Mouse (Mus musculus): ENCODE measurements around the gene Shb. TPM values are rescaled to one million over a fixed set of nuclear protein-coding genes. Genes with fewer than 3 reads are reported as not detected.

Shb gene
- total and polyA plus RNA-seq, 2 experiments from 2014 or later = 7.4 to 54.8 TPM

DNA sequence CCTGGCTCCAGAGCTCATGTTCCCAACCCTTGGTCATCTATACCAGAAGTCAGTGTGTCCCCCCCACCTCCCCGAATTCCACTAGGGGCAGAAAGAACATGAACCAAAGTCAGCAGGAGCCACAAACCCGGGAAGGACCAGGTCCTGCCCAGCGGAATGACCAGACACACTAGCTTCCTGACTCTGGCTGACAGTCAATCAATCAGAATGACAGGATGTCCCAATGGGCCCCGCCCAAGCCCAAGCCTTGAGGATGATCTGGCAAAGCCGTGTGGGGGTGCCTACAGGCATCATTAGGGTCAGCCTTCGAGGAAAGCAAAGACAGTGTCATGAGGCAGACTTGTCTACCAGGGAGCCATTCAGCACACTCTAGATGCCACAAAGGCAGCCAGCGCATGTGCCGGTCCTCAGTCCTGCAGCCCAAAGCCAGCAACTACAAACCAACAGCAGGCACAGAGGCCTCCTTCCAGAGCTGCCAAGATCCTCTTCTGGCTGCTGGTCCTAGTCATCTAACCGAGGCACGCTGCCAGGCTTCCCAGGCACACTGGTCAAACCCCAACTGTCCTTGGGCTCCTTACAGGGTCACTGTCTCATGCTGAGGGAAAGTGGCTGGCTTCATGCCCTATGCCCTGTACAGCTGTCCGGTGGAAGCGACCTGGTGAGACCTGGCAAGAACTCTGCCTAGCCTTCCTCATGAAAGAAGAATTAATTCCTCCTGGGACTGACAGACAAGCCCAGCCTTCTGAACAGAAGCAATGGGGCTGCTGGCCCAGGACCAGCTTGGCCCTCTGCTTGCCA, 65.0 kb downstream of the Shb start:
- Histone ChIP-seq H3K4me1 (ENCODE audit: control insufficient read depth, insufficient read depth) (peaks cover 51% of the 10 kb centered on the region), H3K9ac (replicated peaks; ENCODE audit: low read depth, low read length) (no peak overlapping the region; the same call in 1 of the 2 replicates)
- peak; percentile 47 for ATAC-seq (ENCODE audit: insufficient read depth, low read depth)

DNA sequence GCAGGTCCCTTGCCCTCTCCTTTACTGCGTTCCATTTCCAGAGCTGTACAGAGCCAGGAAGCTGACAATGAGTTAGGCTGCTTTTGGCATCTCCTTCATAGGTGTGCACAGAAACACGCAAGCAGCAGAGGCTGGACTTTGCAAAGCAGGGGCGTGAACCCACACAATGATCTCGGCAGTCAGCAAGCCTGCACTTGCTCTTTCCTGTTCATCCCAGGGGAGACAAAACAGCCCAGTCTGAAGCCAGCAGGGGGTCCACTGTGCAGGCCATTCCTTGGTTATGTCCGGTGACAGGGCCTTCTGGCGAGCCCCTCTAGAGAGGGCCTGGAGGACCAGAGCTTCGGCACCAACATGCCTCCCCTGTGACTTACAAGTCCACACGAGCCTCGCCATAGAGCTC, 67.3 kb downstream of the Shb start:
- Histone ChIP-seq H3K4me3 (ENCODE audit: low read depth, low read length) (no peak overlapping the region), H3K27ac (ENCODE audit: low read depth) (no peak overlapping the region), H3K9me3 (replicated peaks; ENCODE audit: control insufficient read depth, low read length) (no peaks in the 10 kb centered on the region), H3K4me2 (ENCODE audit: low read depth, low read length) (no peak overlapping the region), H3K4me1 (ENCODE audit: control insufficient read depth, insufficient read depth) (peaks cover 47% of the 10 kb centered on the region), H3K36me3 (replicated peaks; ENCODE audit: control insufficient read depth, insufficient read depth, low read length) (0 out of 2 replicates have a peak, but pooled peaks cover 4% of the 10 kb centered on the region), H3K27me3 (ENCODE audit: control insufficient read depth, insufficient read depth, low read length) (no peaks in the 10 kb centered on the region), H3K9ac (replicated peaks; ENCODE audit: low read depth, low read length) (no peak overlapping the region)
- no peak for DNase-seq (ENCODE audit: low spot score)
- WGBS = 71% methylated on average over 9 of the region's 9 CpGs
- no peak for ATAC-seq (ENCODE audit: insufficient read depth, low read depth)
- TF ChIP-seq CTCF (IDR thresholded peaks at IDR 0.05; ENCODE audit: low read depth) (no peak), EP300 (IDR thresholded peaks at IDR 0.05; ENCODE audit: low read depth) (no peak)

More for the DNA sequence above, 65.0 kb downstream of the Shb start:
- 44% methylated on average over 12 of the region's 12 CpGs for WGBS
- Histone ChIP-seq H3K27me3 (ENCODE audit: control insufficient read depth, insufficient read depth, low read length) (no peaks in the 10 kb centered on the region), H3K9me3 (replicated peaks; ENCODE audit: control insufficient read depth, low read length) (no peaks in the 10 kb centered on the region), H3K27ac (ENCODE audit: low read depth) (peak overlapping the region; percentile 92), H3K4me3 (ENCODE audit: low read depth, low read length) (no peak overlapping the region), H3K36me3 (replicated peaks; ENCODE audit: control insufficient read depth, insufficient read depth, low read length) (0 out of 2 replicates have a peak, but pooled peaks cover 4% of the 10 kb centered on the region), H3K4me2 (ENCODE audit: low read depth, low read length) (no peak overlapping the region)
- peak; percentile 76 for DNase-seq (ENCODE audit: low spot score)
- TF ChIP-seq EP300 (IDR thresholded peaks at IDR 0.05; ENCODE audit: low read depth) = peak; percentile 18; the same call in 1 of the 2 replicates
- no peak for TF ChIP-seq CTCF (IDR thresholded peaks at IDR 0.05; ENCODE audit: low read depth)

DNA sequence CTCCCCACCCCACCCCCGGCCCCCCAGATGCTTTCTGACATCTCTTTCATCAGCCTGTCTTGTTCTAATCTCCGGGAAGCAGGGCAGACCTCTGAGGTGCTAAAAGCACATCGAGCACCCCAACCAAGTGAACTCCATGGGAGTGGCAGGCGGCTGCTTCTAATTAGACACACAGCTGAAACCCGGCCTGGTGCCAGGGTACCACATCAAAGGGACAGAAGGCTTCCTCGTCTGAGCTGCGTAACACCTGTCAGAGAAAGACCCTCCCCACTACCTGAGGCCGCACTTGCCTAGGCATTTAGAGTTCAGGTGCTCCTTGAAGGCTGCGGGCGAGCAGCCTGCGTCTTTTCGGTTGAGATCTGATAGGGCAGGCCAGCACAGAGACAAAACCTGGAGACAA, 67.7 kb downstream of the Shb start:
- Histone ChIP-seq H3K4me3 (ENCODE audit: low read depth, low read length) (no peak overlapping the region), H3K27me3 (ENCODE audit: control insufficient read depth, insufficient read depth, low read length) (no peaks in the 10 kb centered on the region), H3K9me3 (replicated peaks; ENCODE audit: control insufficient read depth, low read length) (no peaks in the 10 kb centered on the region), H3K4me2 (ENCODE audit: low read depth, low read length) (no peak overlapping the region), H3K36me3 (replicated peaks; ENCODE audit: control insufficient read depth, insufficient read depth, low read length) (0 out of 2 replicates have a peak, but pooled peaks cover 4% of the 10 kb centered on the region), H3K27ac (ENCODE audit: low read depth) (no peak overlapping the region), H3K4me1 (ENCODE audit: control insufficient read depth, insufficient read depth) (peaks cover 51% of the 10 kb centered on the region), H3K9ac (replicated peaks; ENCODE audit: low read depth, low read length) (no peak overlapping the region)
- DNase-seq (ENCODE audit: low spot score) (no peak), ATAC-seq (ENCODE audit: insufficient read depth, low read depth) (no peak)
- TF ChIP-seq CTCF (IDR thresholded peaks at IDR 0.05; ENCODE audit: low read depth) (no peak), EP300 (IDR thresholded peaks at IDR 0.05; ENCODE audit: low read depth) (no peak)
- WGBS = 54% methylated on average over 12 of the region's 12 CpGs

DNA sequence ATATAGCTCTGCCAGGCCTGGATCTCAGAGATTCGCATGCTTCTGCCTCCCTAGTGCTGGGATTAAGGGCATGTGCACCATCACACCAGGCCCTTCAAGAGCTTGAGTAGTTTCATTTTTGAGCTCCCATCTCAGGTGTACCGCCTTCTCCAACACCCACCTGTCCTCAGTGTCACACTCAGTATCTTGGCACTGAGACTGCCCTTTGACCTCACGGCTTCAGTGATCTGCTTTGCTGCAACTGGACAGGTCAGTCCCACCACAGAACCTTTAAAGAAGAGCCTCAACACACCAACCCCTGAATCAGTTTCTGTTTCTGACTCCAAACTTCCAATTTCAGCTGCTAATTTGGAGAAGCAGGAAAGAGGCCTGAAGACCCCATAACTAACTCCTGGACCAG, 68.1 kb downstream of the Shb start:
- no peak for DNase-seq (ENCODE audit: low spot score)
- Histone ChIP-seq H3K9me3 (replicated peaks; ENCODE audit: control insufficient read depth, low read length) (no peaks in the 10 kb centered on the region), H3K27me3 (ENCODE audit: control insufficient read depth, insufficient read depth, low read length) (no peaks in the 10 kb centered on the region), H3K36me3 (replicated peaks; ENCODE audit: control insufficient read depth, insufficient read depth, low read length) (0 out of 2 replicates have a peak, but pooled peaks cover 4% of the 10 kb centered on the region), H3K27ac (ENCODE audit: low read depth) (no peak overlapping the region), H3K4me3 (ENCODE audit: low read depth, low read length) (no peak overlapping the region), H3K4me2 (ENCODE audit: low read depth, low read length) (no peak overlapping the region), H3K4me1 (ENCODE audit: control insufficient read depth, insufficient read depth) (peaks cover 55% of the 10 kb centered on the region), H3K9ac (replicated peaks; ENCODE audit: low read depth, low read length) (no peak overlapping the region)
- 94% methylated on average over 3 of the region's 3 CpGs for WGBS
- TF ChIP-seq EP300 (IDR thresholded peaks at IDR 0.05; ENCODE audit: low read depth) (no peak), CTCF (IDR thresholded peaks at IDR 0.05; ENCODE audit: low read depth) (no peak)
- no peak for ATAC-seq (ENCODE audit: insufficient read depth, low read depth)

DNA sequence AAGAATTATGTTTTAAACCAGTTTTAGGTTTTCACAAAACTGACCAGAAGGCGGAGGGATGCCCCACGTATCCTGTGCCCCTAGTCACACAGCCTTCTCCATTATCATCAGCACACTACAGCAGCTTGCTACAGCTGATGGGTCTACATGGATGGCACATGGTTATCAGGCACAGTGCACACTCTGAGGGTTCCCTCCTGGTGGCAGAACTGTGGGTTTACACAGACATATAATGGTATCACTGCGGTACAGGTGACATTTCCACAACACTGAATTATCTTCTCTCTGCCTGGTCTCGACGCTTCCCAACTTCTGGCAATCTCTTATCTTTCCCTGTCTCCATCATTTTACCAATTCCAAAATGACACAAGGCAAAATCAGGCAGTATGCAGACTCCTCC, 69.6 kb downstream of the Shb start:
- no peak for TF ChIP-seq CTCF (IDR thresholded peaks at IDR 0.05; ENCODE audit: low read depth)
- no peak for TF ChIP-seq EP300 (IDR thresholded peaks at IDR 0.05; ENCODE audit: low read depth)
- Histone ChIP-seq H3K27me3 (ENCODE audit: control insufficient read depth, insufficient read depth, low read length) (no peaks in the 10 kb centered on the region), H3K4me2 (ENCODE audit: low read depth, low read length) (no peak overlapping the region), H3K4me1 (ENCODE audit: control insufficient read depth, insufficient read depth) (peaks cover 48% of the 10 kb centered on the region), H3K27ac (ENCODE audit: low read depth) (no peak overlapping the region), H3K9ac (replicated peaks; ENCODE audit: low read depth, low read length) (no peak overlapping the region), H3K4me3 (ENCODE audit: low read depth, low read length) (no peak overlapping the region), H3K9me3 (replicated peaks; ENCODE audit: control insufficient read depth, low read length) (no peaks in the 10 kb centered on the region), H3K36me3 (replicated peaks; ENCODE audit: control insufficient read depth, insufficient read depth, low read length) (peaks cover 14% of the 10 kb centered on the region)
- DNase-seq (ENCODE audit: low spot score) (no peak), ATAC-seq (ENCODE audit: insufficient read depth, low read depth) (no peak)
- WGBS = 75% methylated on average over 5 of the region's 5 CpGs

Data from heart, postnatal 0 days (tissue).